Mouse (Mus musculus): ENCODE results near the gene Cluap1. TPM values are rescaled to one million over a fixed set of nuclear protein-coding genes. Genes with fewer than 3 reads are reported as not detected.

The Cluap1 gene
- total and polyA plus RNA-seq, 3 experiments: 28.9 to 30.7 TPM; not detected in 1

DNA sequence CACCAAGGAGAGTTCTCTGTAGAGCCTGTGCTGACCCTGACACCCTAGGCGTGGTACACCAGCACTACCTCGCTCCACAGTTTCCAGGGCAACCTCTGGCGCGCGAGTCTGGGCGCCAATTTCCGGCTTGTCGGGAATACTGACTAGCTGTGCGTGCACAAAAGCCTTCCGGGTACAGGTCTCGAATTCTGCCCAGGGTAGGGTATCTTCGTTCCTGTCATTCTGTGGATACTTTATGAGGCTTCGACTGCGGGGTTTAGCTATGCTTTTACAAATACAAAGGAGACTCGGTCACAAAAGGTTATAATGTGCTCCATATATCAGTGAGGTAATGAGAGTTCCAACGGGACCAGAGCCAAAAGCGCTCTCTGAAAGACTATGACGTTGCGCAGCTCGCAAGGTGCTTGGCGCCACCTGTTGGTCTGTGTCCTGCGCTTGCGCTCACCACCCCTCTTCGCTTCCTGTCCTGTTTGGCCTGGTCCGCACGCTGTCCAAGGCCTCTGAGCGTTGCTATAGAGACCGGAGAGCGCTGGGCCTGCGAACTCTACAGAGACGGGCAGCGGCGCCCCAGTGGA lies at the start of gene Cluap1, which contains the start of gene 1700037C18Rik (continued):
- TF ChIP-seq RCOR1 (IDR thresholded peaks at IDR 0.05; ENCODE audit: low read depth, low read length) (no peak), CHD1 (IDR thresholded peaks at IDR 0.05; ENCODE audit: low read depth, low read length) (no peak), HCFC1 (IDR thresholded peaks at IDR 0.05; ENCODE audit: low read depth, low read length) (peak; percentile 89)

DNA sequence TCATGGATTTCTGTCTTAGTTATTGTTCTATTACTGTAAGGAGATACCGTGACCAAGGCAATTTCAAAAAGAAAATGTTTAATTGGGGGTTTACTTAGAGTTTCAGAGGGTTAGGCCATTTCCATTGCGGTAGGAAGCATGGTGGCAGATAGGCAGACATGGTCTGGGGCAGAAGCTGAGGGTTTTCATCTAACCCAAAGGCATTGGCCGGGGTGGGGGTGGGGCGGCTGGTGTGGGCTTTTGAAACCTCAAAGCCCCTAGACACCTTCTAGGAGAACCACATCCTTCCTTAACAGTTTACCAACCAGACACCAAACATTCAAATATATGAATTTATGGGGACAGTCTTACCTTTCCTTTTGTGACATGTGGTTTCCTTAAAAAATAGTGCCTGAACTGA lies 49.3 kb upstream of the Cluap1 start:
- Histone ChIP-seq H3K27ac (ENCODE audit: control insufficient read depth, low read depth, low read length) (no peak overlapping the region), H3K79me2 (ENCODE audit: control insufficient read depth, insufficient read depth, low read length, poor library complexity) (no peaks in the 10 kb centered on the region), H3K9ac (ENCODE audit: control insufficient read depth, low read depth, low read length, poor library complexity, severe bottlenecking) (no peak overlapping the region), H3K4me1 (ENCODE audit: control insufficient read depth in 1 of 2, insufficient read depth in 2 of 2, low read length in 2 of 2) (no peaks in the 10 kb centered on the region), H3K36me3 (ENCODE audit: control insufficient read depth in 1 of 2, insufficient read depth in 2 of 2, low read length in 2 of 2) (peaks cover 0 to 4% of the 10 kb centered on the region in 2 experiments; a peak in 2 of 4 replicates), H3K9me3 (replicated peaks; ENCODE audit: insufficient read depth, low read length) (no peaks in the 10 kb centered on the region), H3K27me3 (ENCODE audit: control insufficient read depth in 1 of 2, insufficient read depth in 2 of 2, low read length in 2 of 2) (no peaks in the 10 kb centered on the region), H3K4me3 (ENCODE audit: control insufficient read depth in 1 of 2, insufficient read depth in 1 of 2, low read depth in 2 of 2, low read length in 2 of 2) (no peak overlapping the region)
- no peak for DNase-seq (ENCODE audit: low read depth, low spot score)
- no peak for TF ChIP-seq ZKSCAN1 (IDR thresholded peaks at IDR 0.05; ENCODE audit: low read depth, low read length)
- no peak for TF ChIP-seq KAT2A (conservative IDR thresholded peaks at IDR 0.05; ENCODE audit: low read depth, low read length)

DNA sequence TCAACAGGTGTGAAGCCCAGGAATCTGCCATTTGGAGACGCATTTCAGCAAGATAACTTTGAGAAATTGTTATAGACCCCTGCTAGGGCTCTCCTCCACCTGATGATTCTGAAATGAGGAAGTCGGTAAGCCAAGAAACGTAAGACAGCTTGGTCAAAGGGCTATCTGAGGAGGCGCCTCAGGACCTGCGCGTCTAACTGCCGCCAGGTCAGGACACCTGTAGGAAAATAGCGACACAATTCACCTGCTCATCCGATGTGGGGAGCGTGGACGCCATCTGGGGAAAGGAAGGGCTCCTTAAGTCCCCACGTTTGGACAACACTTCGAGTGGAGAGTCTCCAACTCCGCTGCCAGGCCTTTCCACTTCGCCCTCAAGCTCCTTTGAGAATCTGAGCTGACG lies 36.8 kb upstream of the Cluap1 start:
- Histone ChIP-seq H3K79me2 (ENCODE audit: control insufficient read depth, insufficient read depth, low read length, poor library complexity) (no peaks in the 10 kb centered on the region), H3K4me1 (ENCODE audit: control insufficient read depth in 1 of 2, insufficient read depth in 2 of 2, low read length in 2 of 2) (no peaks in the 10 kb centered on the region), H3K27ac (ENCODE audit: control insufficient read depth, low read depth, low read length) (no peak overlapping the region), H3K4me3 (ENCODE audit: control insufficient read depth in 1 of 2, insufficient read depth in 1 of 2, low read depth in 2 of 2, low read length in 2 of 2) (no peak overlapping the region), H3K9me3 (replicated peaks; ENCODE audit: insufficient read depth, low read length) (no peaks in the 10 kb centered on the region), H3K27me3 (ENCODE audit: control insufficient read depth in 1 of 2, insufficient read depth in 2 of 2, low read length in 2 of 2) (no peaks in the 10 kb centered on the region), H3K9ac (ENCODE audit: control insufficient read depth, low read depth, low read length, poor library complexity, severe bottlenecking) (no peak overlapping the region), H3K36me3 (ENCODE audit: control insufficient read depth in 1 of 2, insufficient read depth in 2 of 2, low read length in 2 of 2) (no peaks in the 10 kb centered on the region; a peak in 3 of 4 replicates)
- DNase-seq (ENCODE audit: low read depth, low spot score): no peak
- TF ChIP-seq POLR2A (IDR thresholded peaks at IDR 0.05; ENCODE audit: control insufficient read depth in 1 of 2, insufficient read depth in 1 of 2, low read depth in 1 of 2, low read length in 2 of 2, poor library complexity in 1 of 2) (no peak), KAT2A (conservative IDR thresholded peaks at IDR 0.05; ENCODE audit: low read depth, low read length) (no peak), NRF1 (IDR thresholded peaks at IDR 0.05; ENCODE audit: insufficient read depth, low read depth, low read length, poor library complexity, severe bottlenecking) (no peak), CTCF (IDR thresholded peaks at IDR 0.05 in 2 of 3, conservative IDR thresholded peaks at IDR 0.05 in 1 of 3; ENCODE audit: control insufficient read depth in 1 of 3, insufficient read depth in 1 of 3, low read depth in 2 of 3, low read length in 3 of 3, poor library complexity in 1 of 3, severe bottlenecking in 1 of 3) (no peak), BHLHE40 (IDR thresholded peaks at IDR 0.05; ENCODE audit: borderline replicate concordance, low read depth, low read length) (no peak), ETS1 (IDR thresholded peaks at IDR 0.05; ENCODE audit: low read depth, low read length) (no peak), MAFK (IDR thresholded peaks at IDR 0.05; ENCODE audit: borderline replicate concordance, low read depth, low read length) (no peak), MAZ (IDR thresholded peaks at IDR 0.05; ENCODE audit: low read depth, low read length) (no peak), POLR2AphosphoS2 (IDR thresholded peaks at IDR 0.05; ENCODE audit: low read length) (no peak), USF2 (IDR thresholded peaks at IDR 0.05; ENCODE audit: borderline replicate concordance in 1 of 2, insufficient read depth in 1 of 2, low read depth in 1 of 2, low read length in 2 of 2) (no peak), ELF1 (IDR thresholded peaks at IDR 0.05; ENCODE audit: low read depth, low read length) (no peak), TAL1 (IDR thresholded peaks at IDR 0.05; ENCODE audit: low read length) (no peak), MXI1 (IDR thresholded peaks at IDR 0.05; ENCODE audit: low read depth, low read length) (no peak), SIN3A (IDR thresholded peaks at IDR 0.05; ENCODE audit: low read length) (no peak), CHD2 (IDR thresholded peaks at IDR 0.05; ENCODE audit: low read length) (no peak), E2F4 (IDR thresholded peaks at IDR 0.05; ENCODE audit: borderline replicate concordance, low read depth, low read length) (no peak), EP300 (IDR thresholded peaks at IDR 0.05; ENCODE audit: low read depth in 1 of 2, low read length in 2 of 2) (no peak), MEF2A (IDR thresholded peaks at IDR 0.05; ENCODE audit: extremely low read depth, insufficient replicate concordance, low read depth, low read length, poor library complexity, severe bottlenecking) (no peak), NELFE (IDR thresholded peaks at IDR 0.05; ENCODE audit: low read depth, low read length) (no peak)

All from MEL (cell line).